7 mouse cellular contexts compared by ENCODE assay signal in genomic region chr12:54710494-54710879, GRCm38 (mm10). TPM values are rescaled to one million over a fixed set of nuclear protein-coding genes. Genes with fewer than 3 reads are reported as not detected.
A peak's percentile ranks its signal among the peaks of the same experiment; 100 is the strongest.
DNase-seq lines count a peak whose midpoint lies in the region; ATAC-seq and TF ChIP-seq lines count a peak whose summit lies in the region.
"Not testable (repeated sequence)": the region's sequence is repeated elsewhere in the genome, so short reads cannot be mapped to it uniquely, and the experiment has no call there.

No protein-coding gene starts in this region.

- not testable (repeated sequence) for H3K4me1 ChIP-seq in forebrain, postnatal 0 days (ENCODE audit: insufficient read depth); hindbrain, embryonic 13.5 days (replicated peaks); liver, embryonic 13.5 days (replicated peaks); midbrain, embryonic 14.5 days (ENCODE audit: control insufficient read depth, insufficient read depth, low read length); spleen, adult 2 months (ENCODE audit: control insufficient read depth, insufficient read depth, insufficient read length)

- not testable (repeated sequence) for TF ChIP-seq POLR2A in spleen, adult 2 months (IDR thresholded peaks at IDR 0.05; ENCODE audit: low read depth, low read length)

- H3K27ac ChIP-seq in forebrain, postnatal 0 days (ENCODE audit: low read depth, low read length); liver, embryonic 13.5 days: not testable (repeated sequence)
- peak overlapping the region; percentile 79 for H3K27ac ChIP-seq in hindbrain, embryonic 13.5 days
- H3K27ac ChIP-seq in midbrain, embryonic 14.5 days (replicated peaks; ENCODE audit: low read depth, low read length) = peak overlapping the region; percentile 67; the same call in 1 of the 2 replicates
- peak overlapping the region; percentile 29; the same call in 1 of the 2 replicates for H3K27ac ChIP-seq in spleen, adult 2 months (ENCODE audit: insufficient read depth, low read length)

- not testable (repeated sequence) for H3K36me3 ChIP-seq in forebrain, postnatal 0 days (ENCODE audit: insufficient read depth); hindbrain, embryonic 13.5 days; liver, embryonic 13.5 days; midbrain, embryonic 14.5 days (ENCODE audit: control insufficient read depth, insufficient read depth, low read length); spleen, adult 2 months (ENCODE audit: control insufficient read depth, insufficient read depth, low read length)

- TF ChIP-seq CTCF in forebrain, postnatal 0 days (IDR thresholded peaks at IDR 0.05; ENCODE audit: low read depth); spleen, adult 2 months (IDR thresholded peaks at IDR 0.05; ENCODE audit: extremely low read depth, insufficient read depth, insufficient read length, insufficient replicate concordance): not testable (repeated sequence)

- peak; percentile 87 for ATAC-seq in forebrain, postnatal 0 days
- not testable (repeated sequence) for ATAC-seq in hindbrain, embryonic 13.5 days (ENCODE audit: low FRiP score); midbrain, embryonic 14.5 days (ENCODE audit: low FRiP score, low TSS enrichment)
- peak; percentile 89 for ATAC-seq in liver, embryonic 13.5 days (ENCODE audit: low read depth)

- not testable (repeated sequence) for H3K27me3 ChIP-seq in forebrain, postnatal 0 days (ENCODE audit: insufficient read depth, low read length); hindbrain, embryonic 13.5 days; liver, embryonic 13.5 days; midbrain, embryonic 14.5 days (ENCODE audit: control insufficient read depth, insufficient read depth, low read length); spleen, adult 2 months (ENCODE audit: control insufficient read depth, insufficient read depth, low read length)

- WGBS in forebrain, postnatal 0 days = 0% methylated on average over 3 of the region's 8 CpGs
- WGBS in hindbrain, embryonic 13.5 days = under 1% methylated on average over 5 of the region's 8 CpGs
- 0% methylated on average over 3 of the region's 8 CpGs for WGBS in liver, embryonic 13.5 days (ENCODE audit: insufficient replicate concordance)
- WGBS in midbrain, embryonic 14.5 days = 0% methylated on average over 3 of the region's 8 CpGs
- 0% methylated on average over 4 of the region's 8 CpGs for WGBS in spleen, adult 2 months

- not testable (repeated sequence) for H3K9me3 ChIP-seq in forebrain, postnatal 0 days (ENCODE audit: low read length); hindbrain, embryonic 13.5 days; liver, embryonic 13.5 days (replicated peaks); midbrain, embryonic 14.5 days (ENCODE audit: control insufficient read depth, low read length)

- not testable (repeated sequence) for H3K4me3 ChIP-seq in forebrain, postnatal 0 days (ENCODE audit: low read depth, low read length); hindbrain, embryonic 13.5 days; liver, embryonic 13.5 days (replicated peaks); midbrain, embryonic 14.5 days (replicated peaks; ENCODE audit: low read depth, low read length); spleen, adult 2 months (ENCODE audit: extremely low read depth, insufficient read depth, insufficient read length)

- DNase-seq in cerebellum, postnatal 10 days = peak; percentile 71 to 77
- not testable (repeated sequence) for DNase-seq in forebrain, postnatal 0 days; midbrain, embryonic 14.5 days; spleen, adult 2 months (ENCODE audit: low read depth in 1 of 2, low spot score in 2 of 2)
- DNase-seq in kidney, postnatal 10 days = peak; percentile 33
- peak; percentile 68 for DNase-seq in liver, embryonic 13.5 days

- not testable (repeated sequence) for H3K9ac ChIP-seq in forebrain, postnatal 0 days; hindbrain, embryonic 13.5 days; liver, embryonic 13.5 days; midbrain, embryonic 14.5 days (replicated peaks; ENCODE audit: low read length)

- not testable (repeated sequence) for H3K4me2 ChIP-seq in forebrain, postnatal 0 days (ENCODE audit: low read depth); hindbrain, embryonic 13.5 days; liver, embryonic 13.5 days; midbrain, embryonic 14.5 days (ENCODE audit: low read length)

RNA-seq across cellular contexts. Expression of gene Eapp, which starts 14.8 kb away (rescaled TPM):
- 34.5 and 38.9 TPM in 2 replicates for total RNA-seq in forebrain, postnatal 0 days (2014; rRNA removed)
- 94.9 and 105 TPM in 2 replicates for polyA plus RNA-seq in forebrain, postnatal 0 days (2015; fragmentation: Nextera tagmentation; extraction: Ambion mirVana)
- polyA plus RNA-seq in hindbrain, embryonic 13.5 days (2015; fragmentation: Nextera tagmentation; extraction: Ambion mirVana) = 90.3 and 97.2 TPM in 2 replicates
- 50.0 and 50.3 TPM in 2 replicates for polyA plus RNA-seq in liver, embryonic 13.5 days (2015; fragmentation: Nextera tagmentation; extraction: Ambion mirVana)
- polyA plus RNA-seq in midbrain, embryonic 14.5 days (2014; fragmentation: Nextera tagmentation; extraction: Ambion mirVana) = 85.0 and 103 TPM in 2 replicates
- polyA plus RNA-seq in spleen, adult 2 months (2012; rRNA removed) = 5.2 and 7.1 TPM in 2 replicates

RNA-seq across cellular contexts. Expression of gene Sptssa, which starts 54.1 kb away (rescaled TPM):
- 70.6 and 78.6 TPM in 2 replicates for total RNA-seq in forebrain, postnatal 0 days (2014; rRNA removed)
- 206 TPM in 2 replicates for polyA plus RNA-seq in forebrain, postnatal 0 days (2015; fragmentation: Nextera tagmentation; extraction: Ambion mirVana)
- 182 and 193 TPM in 2 replicates for polyA plus RNA-seq in hindbrain, embryonic 13.5 days (2015; fragmentation: Nextera tagmentation; extraction: Ambion mirVana)
- 61.4 and 67.2 TPM in 2 replicates for polyA plus RNA-seq in liver, embryonic 13.5 days (2015; fragmentation: Nextera tagmentation; extraction: Ambion mirVana)
- 185 and 200 TPM in 2 replicates for polyA plus RNA-seq in midbrain, embryonic 14.5 days (2014; fragmentation: Nextera tagmentation; extraction: Ambion mirVana)
- 54.3 and 56.7 TPM in 2 replicates for polyA plus RNA-seq in spleen, adult 2 months (2012; rRNA removed)
